Mouse (Mus musculus): ENCODE measurements around the gene Ccdc194.

The Ccdc194 gene

DNA sequence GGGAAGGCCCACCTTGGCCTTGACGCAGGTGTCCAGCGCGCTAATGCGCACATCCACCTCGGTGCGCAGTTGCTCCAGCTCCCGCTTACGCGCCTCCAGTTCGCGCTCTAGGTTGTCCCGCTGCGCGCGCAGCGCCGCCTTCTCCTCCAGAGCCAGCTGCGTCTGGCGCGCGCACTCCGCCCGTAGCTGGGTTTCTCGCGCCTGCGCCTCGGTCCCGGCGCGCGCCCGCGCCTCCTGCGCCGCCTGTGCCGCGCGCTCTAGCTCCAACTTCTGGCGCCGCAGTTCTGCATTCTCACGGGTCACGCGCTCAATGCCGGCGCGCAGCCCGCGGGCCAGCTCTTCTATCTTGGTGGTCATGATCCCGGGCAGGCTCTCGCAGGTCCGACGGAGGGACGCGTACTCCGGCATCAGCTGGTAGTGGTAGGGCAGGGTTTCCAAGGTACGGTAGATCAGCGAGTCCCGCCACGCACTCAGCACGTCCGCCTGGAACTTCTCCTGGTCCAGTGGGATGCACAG, 17.9 kb downstream of the Ccdc194 start:
- DNase-seq, result peak; percentile 86

DNA sequence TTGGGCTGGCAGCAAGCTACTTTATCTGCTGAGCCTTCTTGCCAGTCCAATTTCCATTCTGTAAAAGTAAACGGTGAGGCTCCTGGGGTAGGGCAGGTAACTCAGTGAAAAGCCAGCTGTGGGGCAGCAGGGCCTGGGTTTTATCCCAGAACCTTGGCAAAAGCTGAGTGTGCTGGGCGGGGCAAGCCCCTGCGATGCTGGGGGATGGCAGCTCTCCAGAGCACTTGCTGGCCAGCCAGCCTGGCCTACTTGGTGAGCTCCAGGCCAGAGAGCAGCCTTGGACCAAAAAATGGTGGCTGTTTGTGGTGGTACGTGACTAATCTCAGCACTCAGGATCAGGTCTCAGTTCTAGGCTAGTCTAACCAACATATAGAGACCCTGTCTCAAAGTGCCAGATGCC, 19.5 kb downstream of the Ccdc194 start:
- DNase-seq, result no peak

DNA sequence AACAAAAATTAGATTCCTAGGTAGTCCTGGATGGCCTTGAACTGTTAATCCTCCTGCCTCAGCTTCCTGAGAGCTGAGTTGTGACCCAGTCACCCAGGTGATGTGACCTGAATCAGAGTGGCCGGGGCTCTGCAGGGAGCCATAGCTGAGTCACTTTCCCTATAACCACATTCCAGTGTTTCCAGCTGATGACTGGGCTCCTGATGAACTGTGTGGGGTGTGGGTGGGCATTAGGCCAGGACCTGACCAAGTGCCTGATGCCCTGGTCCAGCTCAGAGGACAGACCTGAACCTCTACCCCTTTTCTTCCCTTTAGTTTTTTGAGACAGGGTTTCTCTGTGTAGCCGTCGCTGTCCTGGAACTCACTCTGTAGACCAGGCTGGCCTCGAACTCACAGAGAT, 20.2 kb downstream of the Ccdc194 start:
- DNase-seq, result no peak

DNA sequence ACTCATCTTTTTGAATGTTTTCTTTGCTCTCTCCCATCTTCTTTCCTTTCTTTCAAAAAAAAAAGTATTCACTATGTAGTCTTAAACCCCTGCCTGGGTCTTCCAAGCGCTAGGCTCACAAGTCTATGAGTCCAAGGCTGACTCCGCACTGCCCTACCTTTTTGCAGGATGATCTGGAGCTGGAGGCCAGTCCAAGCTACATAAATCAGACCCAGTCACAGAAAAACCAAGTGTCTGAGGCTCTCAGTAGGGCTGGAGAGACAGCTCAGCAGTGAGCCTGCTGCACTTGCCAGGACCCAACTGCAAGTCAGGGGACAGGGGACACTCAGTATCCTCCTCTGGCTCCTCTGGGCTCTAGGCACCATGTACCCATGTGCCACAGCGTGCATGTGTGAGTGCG, 21.2 kb downstream of the Ccdc194 start:
- no peak for DNase-seq

DNA sequence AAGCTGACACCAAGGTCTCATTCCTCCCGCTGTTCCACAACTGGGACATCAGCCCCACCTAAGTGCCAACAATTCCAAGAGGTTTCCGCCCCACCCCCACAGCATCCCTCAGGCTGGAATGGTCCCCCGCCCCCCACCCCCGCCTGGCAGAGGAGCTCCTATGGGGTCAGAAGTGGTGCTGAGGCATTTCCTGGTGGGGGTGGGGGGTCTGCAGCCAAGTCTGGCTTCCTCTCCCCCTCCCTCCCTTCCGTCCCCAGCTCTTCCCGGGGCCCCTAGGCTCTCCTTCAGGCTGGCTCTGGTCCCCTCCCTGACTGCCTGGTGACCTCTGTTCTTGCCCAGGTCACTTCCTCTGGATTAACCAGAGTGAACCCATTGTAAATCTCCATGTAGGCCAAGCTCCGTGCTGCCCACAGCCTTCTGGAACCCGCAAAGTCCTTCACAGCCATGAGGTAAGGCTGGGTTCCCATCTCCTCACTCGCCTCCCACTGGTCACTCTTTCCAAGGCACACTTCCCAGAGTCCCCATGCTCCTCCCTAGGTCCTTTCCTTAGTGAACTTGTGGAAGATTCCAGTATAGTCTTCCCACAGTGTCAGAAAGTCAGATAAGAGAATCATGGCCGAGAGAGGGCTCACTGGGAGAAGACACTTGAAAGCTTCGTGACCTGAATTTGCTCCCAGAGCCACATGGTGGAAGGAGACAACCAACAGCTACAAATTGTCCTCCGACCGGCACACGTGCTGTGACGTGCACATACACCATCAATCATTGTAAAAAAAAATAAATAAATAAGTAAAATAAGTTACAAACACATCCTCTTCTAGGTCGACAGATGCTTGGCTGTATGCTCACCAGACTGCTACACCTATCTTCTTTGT, 26.5 kb downstream of the Ccdc194 start:
- DNase-seq, result no peak

DNA sequence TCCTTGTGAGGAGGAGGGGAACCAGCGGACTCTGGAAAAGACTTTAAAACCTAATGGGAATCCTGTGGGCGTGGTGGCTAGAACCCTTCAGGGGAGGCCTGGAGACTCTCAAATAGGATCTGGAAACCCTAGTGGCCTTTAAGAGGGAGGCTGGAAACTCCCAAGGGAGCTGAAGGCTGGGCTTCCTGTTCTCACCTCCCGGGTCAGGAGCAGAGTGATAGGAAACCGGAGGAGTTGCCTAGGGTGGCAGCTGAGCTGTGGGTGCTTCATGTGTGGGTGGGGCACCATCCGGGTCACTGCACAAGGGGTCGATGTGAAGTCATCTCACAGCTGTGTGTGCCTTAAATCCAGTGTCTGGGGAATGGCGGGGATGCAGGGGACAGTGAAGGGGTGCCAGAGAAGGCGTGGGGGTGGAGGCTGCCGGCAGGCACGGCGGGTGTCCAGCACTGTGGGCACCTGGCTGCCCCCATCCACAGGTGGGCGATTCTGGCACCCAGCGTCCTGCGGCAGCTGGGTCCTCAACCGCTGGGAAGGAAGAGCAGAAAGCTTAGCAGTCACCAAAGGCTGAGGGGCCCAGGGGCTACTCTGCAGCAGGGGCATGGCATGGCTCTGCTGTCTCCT, 27.5 kb downstream of the Ccdc194 start:
- DNase-seq, result no peak

DNA sequence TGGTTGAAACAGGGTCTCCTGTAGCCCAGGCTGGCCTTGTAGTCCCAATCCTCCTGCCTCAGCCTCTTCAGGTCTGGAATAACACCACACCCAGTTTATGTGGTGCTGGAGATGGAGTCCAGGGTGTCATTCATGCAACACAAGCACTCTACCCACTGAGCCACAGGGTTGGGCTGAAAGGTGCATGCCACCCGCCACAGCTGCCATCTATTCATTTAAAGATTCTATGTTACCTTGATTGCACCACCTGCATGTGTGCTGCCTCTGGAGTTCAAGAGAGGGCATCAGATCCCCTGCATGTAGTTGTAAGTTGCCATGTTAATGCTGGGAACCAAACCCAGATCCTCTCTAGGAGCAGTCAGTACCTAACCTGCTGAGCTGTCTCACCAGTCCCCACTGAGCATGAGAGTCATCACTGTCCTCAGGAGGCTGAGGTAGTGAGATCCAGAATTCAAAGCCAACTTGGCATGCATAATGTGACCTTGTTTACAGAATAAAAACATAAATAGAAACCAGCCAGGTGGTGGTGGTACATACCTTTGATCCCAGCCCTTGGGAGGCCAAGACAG, 28.4 kb downstream of the Ccdc194 start:
- DNase-seq, result no peak

DNA sequence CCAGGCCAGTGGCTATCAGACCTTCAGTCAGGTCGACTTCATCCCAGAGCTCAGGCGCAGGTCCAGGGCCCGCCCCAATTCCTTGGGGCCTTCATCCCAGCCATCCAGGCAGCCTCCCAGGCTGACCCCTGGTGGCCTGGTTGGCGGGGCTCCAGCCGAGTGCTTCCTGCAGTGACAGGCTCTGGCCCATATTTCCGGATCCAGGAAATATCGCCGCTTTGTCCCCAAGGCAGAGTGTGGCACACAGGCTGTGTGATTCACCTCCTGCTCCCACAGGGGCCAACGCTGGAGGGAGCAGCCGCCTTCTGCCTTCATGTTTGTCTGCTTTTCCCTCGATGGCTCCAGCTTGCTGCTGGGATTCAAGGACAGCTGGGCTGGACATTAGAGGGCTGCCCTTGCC, 29.0 kb downstream of the Ccdc194 start:
- DNase-seq, result no peak

DNA sequence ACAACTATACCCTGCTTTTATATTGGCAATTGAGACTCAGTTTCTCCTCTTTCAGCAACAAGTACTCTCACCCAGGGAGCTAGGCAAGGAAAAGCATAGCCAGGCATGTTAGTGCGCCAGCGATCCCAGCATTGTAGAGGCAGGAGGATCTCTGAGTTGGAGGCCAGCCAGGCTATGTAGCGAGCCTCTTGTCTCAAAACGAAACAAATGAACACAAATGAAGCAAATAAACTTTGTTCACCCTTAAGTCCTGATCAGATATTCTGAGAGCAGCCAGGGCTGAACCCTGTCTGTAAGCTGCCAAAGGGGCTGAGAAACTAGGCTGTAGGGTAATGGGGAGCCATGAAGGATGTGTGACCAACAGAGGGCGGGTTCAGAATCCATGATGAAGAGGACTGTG, 29.7 kb downstream of the Ccdc194 start:
- no peak for DNase-seq

DNA sequence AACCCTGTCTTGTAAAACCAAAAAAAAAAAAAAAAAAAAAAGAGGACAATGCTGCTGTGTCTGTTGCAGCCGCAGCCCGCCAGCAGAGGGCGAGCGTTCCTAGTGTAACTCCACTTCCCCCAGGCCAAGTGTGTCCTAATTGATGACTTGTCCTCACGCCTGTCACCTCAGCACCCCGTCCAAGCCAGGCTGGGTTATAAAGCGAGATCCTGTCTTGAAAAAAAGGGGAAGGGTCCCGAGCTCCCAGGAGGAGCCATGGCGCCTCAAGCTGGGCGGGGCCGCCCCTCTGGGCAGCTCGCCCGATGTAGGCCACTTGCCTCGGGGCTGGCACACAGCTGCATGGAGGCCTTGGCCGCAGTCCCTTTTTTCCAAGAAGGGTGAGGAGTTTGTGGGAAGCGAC, 30.5 kb downstream of the Ccdc194 start:
- DNase-seq, result peak; percentile 77

DNA sequence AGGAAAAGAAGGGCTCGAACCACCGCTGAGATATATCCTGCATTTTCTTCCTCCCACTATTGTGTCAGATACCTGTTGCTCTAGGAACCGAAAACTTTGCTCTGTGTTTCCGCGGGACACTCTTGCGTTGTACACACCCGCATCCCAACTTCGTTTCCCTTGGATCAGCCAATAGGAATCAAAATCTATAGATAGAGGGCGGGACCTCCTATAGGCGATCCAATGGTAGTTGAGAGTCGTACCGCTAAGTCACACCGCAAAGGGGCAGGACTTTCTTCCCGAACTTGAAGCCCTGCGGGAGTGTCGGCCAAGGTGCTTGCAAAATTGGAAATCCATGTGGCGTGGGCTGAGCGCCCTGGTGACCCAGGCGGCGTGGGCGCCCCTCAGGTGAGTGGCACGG, 37.1 kb downstream of the Ccdc194 start:
- peak; percentile 82 for DNase-seq

DNA sequence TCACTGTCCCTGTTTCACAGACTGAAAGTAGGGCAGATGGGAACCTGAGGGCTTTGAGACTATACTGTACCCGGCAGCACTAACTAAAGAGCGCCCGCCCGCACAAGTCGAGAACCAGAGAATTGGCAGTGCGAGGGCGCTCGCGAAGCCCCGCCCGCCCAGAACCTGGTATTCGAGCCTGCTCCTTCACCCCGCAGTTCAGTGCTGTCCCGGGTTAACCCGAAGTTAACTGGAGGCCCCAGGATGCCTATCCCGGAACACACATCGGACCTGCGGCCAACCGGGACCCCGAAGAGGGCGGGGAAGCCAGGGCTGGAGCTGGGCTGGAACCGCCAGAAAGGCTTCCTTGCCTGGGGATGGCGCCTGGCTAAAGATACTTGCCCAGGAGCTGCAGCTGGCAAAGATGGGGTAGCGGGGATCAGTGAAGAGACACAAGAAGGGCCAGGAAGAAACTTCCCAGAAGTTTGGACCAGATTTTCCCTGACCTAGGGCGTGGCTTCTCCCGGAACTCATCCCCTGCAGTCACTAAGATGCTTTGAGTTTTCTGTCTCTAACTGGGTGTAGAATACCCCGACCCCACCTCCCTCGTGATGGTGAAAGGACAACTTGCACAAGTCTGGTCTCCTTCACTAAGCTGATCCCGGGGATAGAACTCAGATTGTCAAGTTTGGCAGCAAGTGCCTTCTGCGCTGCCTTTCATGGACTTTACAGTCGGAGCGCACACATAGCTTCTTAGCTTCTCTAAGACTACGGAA, 37.6 kb downstream of the Ccdc194 start, which contains the start of gene Gtpbp3:
Gene Gtpbp3, plus strand, starts transcription at position 413 of the 755 bp plus-strand sequence.
- peak; percentile 84 for DNase-seq

DNA sequence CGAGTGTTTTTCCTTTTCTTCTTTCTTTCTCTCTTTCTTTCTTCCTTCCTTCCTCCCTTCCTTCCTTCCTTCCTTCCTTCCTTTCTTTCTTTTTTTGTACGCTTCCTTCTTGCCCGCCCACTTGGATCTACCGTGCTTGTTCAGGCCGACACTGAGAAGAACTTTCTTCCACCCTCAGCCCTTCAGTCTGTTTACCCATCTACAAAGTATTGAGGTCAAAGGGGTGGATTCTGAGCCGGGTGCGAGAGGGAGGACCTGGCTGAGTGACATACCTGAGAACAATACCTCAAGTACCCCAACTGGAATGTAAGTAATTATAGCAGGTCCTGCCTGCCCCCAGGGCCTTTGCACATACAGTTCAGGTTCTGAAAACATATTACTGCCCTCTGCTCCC, 39.4 kb downstream of the Ccdc194 start:
- no peak for DNase-seq

DNA sequence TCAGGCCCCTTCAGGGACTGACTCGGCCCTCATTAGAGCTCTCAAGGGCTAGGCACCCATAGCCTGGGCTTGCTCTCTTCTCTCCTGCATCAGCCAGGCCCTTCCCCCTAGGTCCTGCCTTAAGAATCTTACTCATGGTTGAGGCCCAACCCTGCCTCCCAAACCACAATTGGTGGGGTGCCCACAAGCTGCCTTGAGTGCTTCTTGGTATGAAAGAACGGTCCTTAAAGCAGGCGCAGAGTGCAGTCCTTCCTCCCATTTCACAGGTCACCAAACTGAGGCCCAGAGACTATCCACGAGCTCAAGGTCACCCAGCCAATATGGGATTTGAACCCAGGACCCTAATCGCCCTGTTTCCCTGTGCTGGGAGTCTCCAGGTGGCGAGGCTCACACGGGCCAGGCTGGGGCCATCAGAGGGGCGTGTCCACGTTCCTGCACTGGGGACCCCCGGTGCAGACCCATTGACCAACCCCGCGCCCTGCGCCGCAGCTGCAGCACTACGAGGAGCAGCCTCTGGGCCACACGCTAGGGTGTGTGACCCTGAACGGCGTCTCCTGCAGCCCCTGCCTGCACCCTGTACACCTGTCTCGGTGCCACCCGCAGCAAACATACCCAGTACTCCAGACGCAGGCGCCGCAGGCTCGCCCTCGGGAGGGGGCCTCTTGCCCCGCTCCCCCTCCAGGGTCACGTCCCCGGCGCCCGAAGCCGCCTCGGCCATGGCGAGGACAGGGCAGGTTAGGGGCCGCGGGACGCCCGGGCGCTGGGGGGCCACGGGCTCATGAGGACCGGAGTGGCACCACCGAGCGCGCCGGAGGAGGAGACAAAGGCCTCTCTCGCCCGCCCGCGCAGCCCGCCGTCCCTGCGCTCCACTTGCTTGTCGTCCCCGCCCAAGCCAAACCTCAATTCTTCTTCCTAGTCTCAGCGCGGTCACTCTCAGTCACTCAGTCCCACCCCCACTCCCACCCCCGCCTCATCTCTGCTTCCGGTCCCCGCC, 40.1 kb downstream of the Ccdc194 start, which contains the start of gene Ano8:
Gene Ano8, minus strand, starts transcription at position 822 of the 994 bp plus-strand sequence.
- peak; percentile 90 for DNase-seq

DNA sequence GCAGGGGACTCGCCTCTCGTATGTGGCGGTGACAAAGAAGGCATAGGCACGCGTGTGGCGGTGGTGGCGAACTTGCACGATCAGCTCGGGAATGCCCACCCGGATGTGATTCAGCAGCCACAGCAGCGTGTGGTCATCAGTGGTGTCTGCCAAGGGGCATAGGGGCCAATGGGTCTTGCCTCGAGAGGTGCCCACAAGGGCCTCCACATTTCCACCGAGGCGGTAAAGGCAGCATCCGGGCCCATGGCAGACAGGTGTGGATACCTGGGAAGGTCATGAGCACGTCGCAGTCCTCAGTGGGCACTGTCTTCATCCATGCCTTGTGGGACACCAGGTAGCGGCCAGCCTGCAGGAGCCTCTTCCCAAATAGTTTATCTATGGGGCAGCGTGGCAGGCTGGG, 40.8 kb downstream of the Ccdc194 start:
- DNase-seq, result no peak

DNA sequence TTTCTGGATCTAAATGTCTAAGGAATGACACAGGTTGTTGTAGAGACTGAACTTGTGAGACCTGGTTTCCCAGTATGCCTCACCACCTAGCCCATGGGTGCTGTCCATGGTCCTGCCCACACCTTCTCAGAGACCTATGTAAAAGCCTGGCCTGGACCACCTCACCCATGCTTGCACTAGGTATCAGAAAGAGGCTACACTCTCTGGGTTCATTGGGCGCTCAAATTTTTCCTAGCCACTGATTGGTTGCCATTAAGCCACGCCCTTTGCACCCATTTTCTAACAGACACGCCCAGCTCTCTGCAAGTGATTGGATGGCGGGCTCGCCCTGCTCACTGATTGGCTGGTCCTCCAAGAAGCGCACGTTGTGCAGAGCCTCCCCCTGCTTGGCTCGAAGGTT, 41.6 kb downstream of the Ccdc194 start:
- DNase-seq, result no peak

DNA sequence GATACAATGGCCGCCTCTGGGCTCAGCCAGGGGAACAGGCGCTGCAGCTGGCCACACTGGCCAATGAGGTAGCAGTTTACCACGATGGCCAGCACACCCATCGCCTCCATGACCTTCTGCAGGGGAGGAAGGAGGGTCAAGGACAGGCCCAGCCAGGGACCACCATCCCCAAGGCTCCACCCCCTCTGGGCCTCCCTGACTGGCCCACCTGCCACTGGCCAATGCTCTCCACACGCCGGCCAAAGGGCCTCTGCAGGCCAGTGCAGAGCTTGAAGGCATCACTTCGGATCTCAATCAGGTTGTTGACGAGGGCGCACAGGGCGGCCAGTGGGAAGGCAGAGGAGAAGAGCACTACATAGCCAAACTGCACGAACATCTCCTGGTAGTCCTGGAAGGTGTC, 46.6 kb downstream of the Ccdc194 start:
- DNase-seq, result no peak

DNA sequence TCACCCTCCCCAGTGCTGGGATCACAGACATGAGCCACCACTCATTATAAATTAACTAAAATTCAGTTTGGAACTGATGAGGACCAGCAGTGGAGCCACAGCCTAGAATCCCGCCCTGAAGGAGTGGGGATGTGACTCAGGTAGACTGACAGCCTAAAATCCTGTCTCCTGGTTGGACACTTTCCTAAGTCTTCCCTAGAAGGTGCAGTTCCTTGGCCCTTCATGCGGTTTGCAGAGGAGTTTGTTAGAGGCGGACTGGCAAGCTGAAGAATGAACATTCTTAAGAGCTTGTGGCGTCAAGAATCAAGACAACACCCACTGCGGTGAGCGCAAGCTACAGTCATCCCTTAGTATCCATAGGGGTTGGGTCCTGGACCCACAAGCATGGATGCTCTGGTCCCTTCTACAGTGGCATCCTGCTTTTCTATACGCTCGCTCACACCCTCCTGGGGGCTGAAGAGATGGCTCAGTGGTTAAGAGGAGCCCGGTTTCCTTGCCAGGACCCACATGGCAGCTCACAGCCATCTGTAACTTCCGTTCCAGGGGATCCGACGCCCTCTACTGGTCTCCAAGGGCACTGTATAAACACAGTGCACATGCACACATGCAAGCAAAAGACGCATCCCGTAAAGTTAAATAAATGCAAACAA, 48.2 kb downstream of the Ccdc194 start:
- no peak for DNase-seq

DNA sequence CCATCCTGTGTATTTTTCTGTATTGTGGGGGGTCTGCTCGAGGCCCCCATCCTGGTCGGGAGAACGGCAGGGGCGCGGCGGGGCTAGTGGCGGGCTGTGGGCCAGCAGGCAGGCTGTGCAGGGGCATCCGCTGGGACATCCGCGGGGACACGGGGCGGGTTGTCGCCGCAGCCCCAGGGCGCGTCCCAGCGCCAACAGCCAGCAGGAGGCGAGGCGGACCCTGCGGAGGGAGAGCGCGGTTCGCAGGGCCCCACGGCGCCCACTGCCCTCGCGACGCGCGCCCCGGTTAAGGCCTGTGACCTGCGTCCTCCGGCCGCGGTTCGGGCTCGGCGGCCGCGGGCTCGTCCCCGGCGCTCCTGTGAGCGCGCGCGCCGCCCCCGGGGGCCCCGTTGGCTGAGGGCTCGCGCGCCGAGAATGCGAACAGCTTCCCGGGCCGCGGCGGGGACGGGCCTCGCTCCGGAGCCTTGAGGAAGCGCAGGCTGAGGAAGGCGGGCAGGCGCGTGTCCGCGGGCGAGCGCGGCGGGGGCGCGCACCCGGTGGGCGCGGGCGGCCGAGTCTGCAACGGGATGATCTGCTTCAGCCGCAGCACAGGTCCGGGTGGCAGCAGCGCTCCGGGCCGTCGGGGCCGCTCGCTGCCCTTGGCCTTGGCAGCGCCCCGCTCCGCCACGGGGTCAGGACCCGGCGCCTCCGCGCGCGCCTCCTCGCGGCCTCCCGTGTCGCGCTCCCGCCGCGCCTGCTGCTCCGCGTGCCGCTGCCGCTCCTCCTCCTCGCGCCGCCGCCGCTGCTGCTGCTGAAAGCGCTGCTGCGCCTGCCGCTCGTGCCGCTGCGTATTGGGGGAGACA, 49.2 kb downstream of the Ccdc194 start:
- DNase-seq, result peak; percentile 85

DNA sequence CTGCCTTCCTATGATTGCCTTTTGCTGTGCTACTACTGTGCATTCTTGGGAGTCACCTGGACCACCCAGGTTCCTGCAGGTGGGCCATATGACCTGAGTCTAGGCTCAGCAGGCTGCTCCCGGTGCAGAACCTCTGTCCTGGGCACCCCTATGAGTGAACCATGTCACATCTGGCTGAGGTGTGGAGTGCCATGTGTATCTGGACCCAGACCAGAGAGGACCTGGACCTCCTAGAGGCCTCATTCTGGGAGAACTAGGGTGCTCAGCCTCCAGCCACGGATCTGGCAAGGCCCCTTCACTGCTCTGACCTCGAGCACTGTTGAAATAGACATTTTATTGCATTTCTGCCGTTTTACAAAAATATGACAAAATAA, 49.8 kb downstream of the Ccdc194 start:
- DNase-seq, result no peak
